Mouse (Mus musculus) gastrocnemius, adult 2 months (tissue): Measurements from ENCODE around the gene 2410004B18Rik. TPM values are rescaled to one million over a fixed set of nuclear protein-coding genes. Genes with fewer than 3 reads are reported as not detected.

Experiments
- DNase-seq: peaks from one replicate; pipeline ENCODE4 v3.0.0; 2022
- H3K27ac ChIP-seq: fragments of 200-600 bp; 2 replicates; pipeline ENCODE4 v1.8.1; 2022; ENCODE audit warnings: mild to moderate bottlenecking
- H3K4me3 ChIP-seq: fragments of 200-600 bp; 2 replicates; pipeline ENCODE4 v1.8.1; 2022; ENCODE audit warnings: mild to moderate bottlenecking, moderate library complexity
- CTCF ChIP-seq: fragments of 200-600 bp; IDR thresholded peaks from 2 replicates; pipeline ENCODE4 v1.8.1; 2022; ENCODE audit warnings: antibody characterized with exemption, mild to moderate bottlenecking, moderate library complexity
- intact Hi-C: fragments of 180-260 bp; cut with DNase I; formaldehyde crosslinking; loops from one replicate; pipeline ENCODE4 v1.15.1; 2025
- total RNA-seq, 2 experiments: library from RNA; stranded (reverse); gene quantifications; 2 replicates each; pipeline ENCODE4 v1.2.3; 2021

The 2410004B18Rik gene
- total RNA-seq, 2 experiments from 2014 or later: 18.2 to 19.6 TPM

- no peak for DNase-seq
- intact Hi-C loops: loop anchor here (5.0 to 10.0 kb wide), 3 partner anchors 48 to 1735 kb away; partner anchors contain the start of genes Lmo4 and Syde2
- Histone ChIP-seq H3K27ac (no peak overlapping the region), H3K4me3 (peak overlapping the region; percentile 92)
- no peak for TF ChIP-seq CTCF
Measured at GRCm38 (mm10) chr3:145939402-145939801, 1.6 kb downstream of the 2410004B18Rik start.

DNA sequence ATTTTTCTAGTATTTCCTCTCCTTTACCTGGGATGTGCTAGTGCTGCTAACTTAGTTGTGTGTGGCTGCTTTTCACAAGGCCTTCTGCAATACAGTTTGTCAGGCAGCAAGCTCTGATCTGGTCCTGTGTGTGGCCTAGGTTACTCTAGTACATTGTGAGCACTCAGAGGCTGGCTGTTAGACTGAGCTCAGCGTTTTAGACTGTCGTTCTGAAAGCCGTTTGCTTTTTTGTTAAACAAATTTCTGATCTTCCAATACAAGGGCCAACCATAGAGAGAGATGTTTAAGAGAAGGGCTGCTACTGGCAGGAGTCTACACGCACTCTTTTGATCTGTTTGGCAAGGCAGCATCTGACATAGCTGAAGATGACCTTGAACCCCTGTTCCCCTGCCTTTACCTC, 2.2 kb downstream of the 2410004B18Rik start:
- Histone ChIP-seq H3K4me3 (peak overlapping the region; percentile 92; the same call in 1 of the 2 replicates), H3K27ac (no peak overlapping the region)
- TF ChIP-seq CTCF: no peak
- intact Hi-C loops: loop anchor here (5.0 to 10.0 kb wide), 4 partner anchors 47 to 1735 kb away; partner anchors contain the start of genes Lmo4 and Syde2
- DNase-seq: no peak

DNA sequence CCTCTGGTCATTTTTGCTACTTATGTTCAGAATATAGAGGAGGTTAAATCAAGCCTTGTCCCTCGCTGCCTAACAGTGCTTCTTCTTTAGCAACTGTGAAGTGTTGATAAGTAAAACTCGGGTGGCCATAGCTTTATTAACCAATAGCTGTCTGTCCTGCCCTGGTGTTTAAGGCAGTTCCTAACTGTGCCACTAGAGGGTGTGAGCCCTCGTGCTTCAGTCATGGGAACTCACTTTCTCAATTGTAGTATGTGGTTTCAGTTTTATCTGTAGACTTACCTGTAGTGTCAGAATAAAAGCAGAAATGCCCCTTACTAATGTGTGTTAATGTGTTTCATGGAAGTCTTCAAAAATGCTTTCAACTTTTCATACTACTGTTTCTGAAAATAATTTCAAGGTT, 4.2 kb downstream of the 2410004B18Rik start:
- peak; percentile 96 for TF ChIP-seq CTCF
- no peak overlapping the region for H3K4me3 ChIP-seq
- no peak overlapping the region for H3K27ac ChIP-seq
- DNase-seq: peak; percentile 64
- intact Hi-C loops: loop anchor here (5.0 kb wide), 1 partner anchor 130 kb away; no protein-coding TSS in a partner anchor

DNA sequence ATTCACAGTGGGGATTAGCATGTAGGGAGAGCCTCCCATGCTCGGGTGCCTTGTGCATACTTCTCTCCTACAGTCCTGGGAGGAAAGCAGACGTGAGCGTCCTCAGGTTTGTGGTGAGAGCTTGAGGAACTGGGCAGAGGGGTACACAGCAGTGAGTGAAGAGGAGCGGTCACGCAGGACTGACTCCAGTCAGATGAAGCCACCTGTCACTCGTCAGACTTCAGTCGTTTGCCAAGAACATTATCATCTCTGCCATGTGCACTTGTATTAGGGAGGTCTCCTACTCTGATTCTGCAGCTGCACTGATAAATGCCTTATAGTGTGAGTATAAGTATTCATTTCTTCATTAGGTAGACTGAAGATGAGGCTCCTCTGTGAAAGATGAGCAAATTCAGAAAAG, 6.5 kb downstream of the 2410004B18Rik start:
- intact Hi-C loops: loop anchor here (5.0 kb wide), 1 partner anchor 128 kb away; no protein-coding TSS in a partner anchor
- no peak for TF ChIP-seq CTCF
- no peak for DNase-seq
- Histone ChIP-seq H3K27ac (no peak overlapping the region), H3K4me3 (no peak overlapping the region)

DNA sequence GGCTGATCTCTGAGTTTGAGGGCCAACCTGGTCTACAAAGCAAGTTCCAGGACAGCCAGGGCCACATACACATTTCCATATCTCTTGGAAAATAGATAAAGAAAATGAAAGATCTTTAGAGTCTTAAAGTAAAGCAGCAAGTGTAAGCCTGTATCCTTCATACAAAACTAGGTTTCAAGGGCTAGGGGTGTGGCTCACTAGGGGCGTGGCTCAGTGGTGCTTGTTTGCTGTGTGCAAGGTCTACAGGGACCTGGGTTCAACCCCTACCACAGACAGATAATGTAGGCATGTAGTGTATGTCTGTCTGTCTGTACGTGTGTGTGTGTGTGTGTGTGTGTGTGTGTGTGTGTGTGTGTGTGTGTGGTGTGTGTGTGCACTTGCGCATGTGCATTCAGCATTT, 8.1 kb downstream of the 2410004B18Rik start:
- intact Hi-C loops: no loop called here
- no peak overlapping the region for H3K27ac ChIP-seq
- no peak for TF ChIP-seq CTCF

DNA sequence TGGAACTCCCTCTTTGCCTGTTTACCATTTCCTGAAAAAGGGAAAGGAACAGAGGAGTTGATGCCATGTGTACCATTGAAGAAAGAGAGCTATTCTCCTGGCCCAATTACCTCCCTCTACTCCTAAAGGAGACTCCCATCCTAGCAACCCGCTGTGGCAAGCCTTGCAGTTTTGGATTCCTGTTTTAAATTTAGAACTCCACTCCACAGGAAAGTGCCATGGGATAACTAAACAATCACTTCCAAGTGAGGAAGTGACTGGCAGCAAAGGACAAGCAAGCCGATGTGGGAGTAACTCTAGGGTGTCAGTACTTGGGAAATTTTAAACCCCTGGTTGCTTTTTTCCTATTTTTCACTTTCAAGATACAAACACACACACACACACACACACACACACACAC, 8.8 kb downstream of the 2410004B18Rik start:
- no peak overlapping the region for H3K4me3 ChIP-seq
- no peak for DNase-seq
- intact Hi-C loops: no loop called here
- no peak for TF ChIP-seq CTCF
- H3K27ac ChIP-seq: no peak overlapping the region

More for the DNA sequence above, 8.1 kb downstream of the 2410004B18Rik start:
- H3K4me3 ChIP-seq: no peak overlapping the region
- DNase-seq: no peak

DNA sequence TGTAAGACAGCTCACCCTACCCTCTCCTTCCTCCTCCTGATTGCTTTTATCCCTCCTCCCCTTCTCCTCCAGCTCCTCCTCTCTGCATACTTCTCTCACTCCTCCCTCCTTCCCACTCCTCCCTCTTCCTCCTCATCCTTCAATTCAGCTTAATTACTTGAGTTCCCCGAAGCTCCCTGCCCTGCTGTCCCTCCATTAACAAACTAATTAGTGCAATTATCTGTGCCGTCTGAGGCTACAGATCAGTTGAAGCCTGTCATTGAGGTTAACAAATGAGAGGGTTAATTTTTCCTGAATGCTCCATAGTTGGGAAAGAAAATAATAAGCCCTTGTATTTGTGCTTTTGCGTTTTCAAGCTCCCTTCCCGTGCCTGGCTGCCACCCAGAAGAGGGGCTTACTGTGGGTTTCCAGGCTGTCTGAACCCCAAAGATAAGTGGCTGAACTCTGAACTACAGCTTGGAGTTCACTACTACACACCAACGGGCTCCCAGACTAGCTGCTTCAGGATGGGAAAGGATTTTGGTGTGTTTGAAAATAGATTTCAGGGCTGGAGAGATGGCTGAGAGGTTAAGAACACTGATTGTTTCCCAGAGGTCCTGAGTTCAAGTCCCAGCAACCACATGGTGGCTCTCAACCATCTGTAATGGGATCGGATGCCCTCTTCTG, 9.9 kb downstream of the 2410004B18Rik start:
- TF ChIP-seq CTCF: no peak
- Histone ChIP-seq H3K4me3 (no peak overlapping the region), H3K27ac (no peak overlapping the region)
- DNase-seq: no peak
- intact Hi-C loops: no loop called here

- intact Hi-C loops: loop anchor here (5.0 kb wide), 1 partner anchor 107 kb away; no protein-coding TSS in a partner anchor
- TF ChIP-seq CTCF: peak; percentile 59
- DNase-seq: peak; percentile 47
- Histone ChIP-seq H3K4me3 (peak overlapping the region; percentile 7; the same call in 1 of the 2 replicates), H3K27ac (no peak overlapping the region)
Measured at GRCm38 (mm10) chr3:145950034-145950814, 12.4 kb downstream of the 2410004B18Rik start.

DNA sequence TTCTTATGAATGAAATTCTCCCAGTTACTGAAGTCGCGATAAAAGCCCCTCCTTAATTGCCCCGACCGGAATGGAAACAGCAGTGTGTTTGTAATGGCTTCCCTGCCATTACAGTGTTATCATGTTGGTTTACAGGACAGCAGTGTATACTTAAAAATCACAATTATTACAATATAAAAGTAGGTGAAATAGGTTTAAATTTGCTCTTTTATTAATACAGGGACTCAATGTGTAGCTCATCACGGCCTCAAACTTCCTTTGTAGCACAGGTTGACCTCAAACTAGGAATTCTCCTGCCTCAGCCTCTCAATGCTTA, 13.0 kb downstream of the 2410004B18Rik start:
- intact Hi-C loops: loop anchor here (5.0 kb wide), 1 partner anchor 107 kb away; no protein-coding TSS in a partner anchor
- TF ChIP-seq CTCF: no peak
- H3K27ac ChIP-seq: no peak overlapping the region
- no peak overlapping the region for H3K4me3 ChIP-seq
- DNase-seq: no peak

DNA sequence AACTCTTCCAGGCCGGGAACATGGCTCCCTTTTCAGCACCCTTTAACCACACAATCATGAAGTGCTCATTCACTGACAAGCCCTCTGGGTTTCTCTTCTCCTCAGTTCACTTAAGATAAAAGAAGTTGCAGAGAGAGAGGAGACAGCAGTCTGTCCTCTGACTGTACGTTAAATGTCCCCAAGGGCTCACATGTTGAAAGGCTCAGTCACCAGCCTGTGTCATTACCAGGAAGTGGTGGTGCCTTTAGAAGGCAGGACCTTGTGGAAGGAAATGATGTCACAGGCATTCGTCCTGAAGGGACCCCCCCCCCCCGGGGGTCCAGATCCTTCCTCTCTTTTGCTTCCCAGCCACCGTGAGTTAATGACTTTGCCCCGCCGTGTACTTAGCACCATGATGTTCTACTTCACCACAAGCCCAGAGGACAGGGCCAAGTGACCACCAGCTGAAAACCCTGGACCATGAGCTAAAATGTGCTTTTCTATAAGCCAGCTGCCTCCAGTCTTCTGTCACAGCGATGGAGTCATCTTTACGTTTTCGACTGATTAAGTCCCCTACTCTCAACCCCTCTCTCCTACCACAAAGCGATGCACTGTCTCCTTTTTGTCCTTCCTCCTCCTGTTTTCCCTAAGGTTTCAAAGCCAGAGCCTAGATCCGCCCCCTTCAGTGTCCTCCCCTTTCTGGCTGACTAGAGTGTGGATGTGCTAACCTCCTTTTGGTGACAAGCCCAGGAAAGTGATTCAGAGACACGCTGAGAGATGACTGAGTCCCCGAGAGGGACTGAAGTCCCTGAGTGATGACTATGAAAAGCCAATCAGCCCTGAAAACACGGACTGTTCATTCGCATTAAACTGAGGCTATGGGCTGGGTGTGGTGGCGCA, 13.7 kb downstream of the 2410004B18Rik start:
- H3K27ac ChIP-seq: peak overlapping the region; percentile 56; the same call in 1 of the 2 replicates
- TF ChIP-seq CTCF: no peak
- 0 out of 2 replicates have a peak overlapping the region, but pooled peaks have one; percentile 28 for H3K4me3 ChIP-seq
- intact Hi-C loops: loop anchor here (5.0 kb wide), 1 partner anchor 106 kb away; no protein-coding TSS in a partner anchor
- peak; percentile 62 for DNase-seq

- intact Hi-C loops: loop anchor here (5.0 kb wide), 1 partner anchor 104 kb away; no protein-coding TSS in a partner anchor
- Histone ChIP-seq H3K27ac (no peak overlapping the region), H3K4me3 (no peak overlapping the region)
- TF ChIP-seq CTCF: no peak
- no peak for DNase-seq
Measured at GRCm38 (mm10) chr3:145952945-145953344, 15.1 kb downstream of the 2410004B18Rik start.

GRCm38 (mm10) chr3:145953411-145953810, 15.6 kb downstream of the 2410004B18Rik start:
- intact Hi-C loops: loop anchor here (5.0 kb wide), 1 partner anchor 104 kb away; no protein-coding TSS in a partner anchor
- Histone ChIP-seq H3K4me3 (no peak overlapping the region), H3K27ac (no peak overlapping the region)
- no peak for TF ChIP-seq CTCF
- DNase-seq: no peak
